Comparison of ENCODE assay signal across 15 mouse cellular contexts in genomic region chr16:91838771-91839170, GRCm38 (mm10).
DNase-seq lines count a peak whose midpoint lies in the region; ATAC-seq and TF ChIP-seq lines count a peak whose summit lies in the region.
"Had no signal": no experiment of that assay in that cellular context is flagged by ENCODE, and none has a peak within 500 bp of the region (broad histone marks: within the 10 kb centered on the region; RNA-seq: fewer than 3 reads in every experiment).

No protein-coding gene starts in this region.

- DNase-seq in cerebellum, postnatal 4 days (ENCODE audit: low spot score in 2 of 2): no peak
- DNase-seq in neural tube, embryonic 10.5 days (ENCODE audit: extremely low spot score, low spot score): no peak
- DNase-seq in c-Kit-positive CD71-positive TER-119-positive erythroid progenitor cells, embryonic 14.5 days (ENCODE audit: low spot score): no peak
- no peak for DNase-seq in embryonic facial prominence, embryonic 10.5 days (ENCODE audit: low spot score)
- DNase-seq: layer of hippocampus, adult 9-11 months; lung, postnatal 36 days had no signal

- H3K4me3 ChIP-seq in intestine, postnatal 0 days (ENCODE audit: low read depth, low read length): no peak overlapping the region
- H3K4me3 ChIP-seq in intestine, embryonic 16.5 days (ENCODE audit: low read length): no peak overlapping the region
- H3K4me3 ChIP-seq in neural tube, embryonic 13.5 days: no peak overlapping the region
- H3K4me3 ChIP-seq in embryonic facial prominence, embryonic 10.5 days: no peak overlapping the region
- H3K4me3 ChIP-seq: embryonic facial prominence, embryonic 15.5 days; heart, embryonic 15.5 days; limb, embryonic 12.5 days; myocyte had no signal

- peaks cover 18% of the 10 kb centered on the region; the same call in 1 of the 2 replicates for H3K36me3 ChIP-seq in intestine, postnatal 0 days (ENCODE audit: control insufficient read depth, insufficient read depth)
- 0 out of 2 replicates have a peak, but pooled peaks cover 2% of the 10 kb centered on the region for H3K36me3 ChIP-seq in intestine, embryonic 16.5 days (ENCODE audit: control insufficient read depth, insufficient read depth, low read length)
- peaks cover 51% of the 10 kb centered on the region for H3K36me3 ChIP-seq in neural tube, embryonic 13.5 days
- H3K36me3 ChIP-seq in embryonic facial prominence, embryonic 10.5 days (replicated peaks): peaks cover 68% of the 10 kb centered on the region

- no peak overlapping the region for H3K4me2 ChIP-seq in intestine, postnatal 0 days (replicated peaks; ENCODE audit: low read depth)
- no peak overlapping the region for H3K4me2 ChIP-seq in intestine, embryonic 16.5 days (ENCODE audit: low read depth, low read length)
- H3K4me2 ChIP-seq in neural tube, embryonic 13.5 days: no peak overlapping the region
- H3K4me2 ChIP-seq: embryonic facial prominence, embryonic 15.5 days; heart, embryonic 15.5 days; limb, embryonic 12.5 days had no signal

- no peak overlapping the region for H3K27ac ChIP-seq in intestine, postnatal 0 days (ENCODE audit: low read depth, low read length)
- H3K27ac ChIP-seq in intestine, embryonic 16.5 days (ENCODE audit: low read length): no peak overlapping the region
- peak overlapping the region; percentile 59; the same call in 1 of the 2 replicates for H3K27ac ChIP-seq in neural tube, embryonic 13.5 days (replicated peaks)
- H3K27ac ChIP-seq in embryonic facial prominence, embryonic 10.5 days (replicated peaks): no peak overlapping the region
- H3K27ac ChIP-seq: embryonic facial prominence, embryonic 15.5 days; heart, embryonic 15.5 days had no signal

- peak; percentile 85 for ATAC-seq in cerebellum, adult (ENCODE audit: insufficient number of reproducible peaks, low FRiP score, low TSS enrichment)
- no peak for ATAC-seq in intestine, postnatal 0 days
- no peak for ATAC-seq in intestine, embryonic 16.5 days
- ATAC-seq in neural tube, embryonic 13.5 days (ENCODE audit: low read depth): no peak

- H3K27me3 ChIP-seq in intestine, postnatal 0 days (replicated peaks; ENCODE audit: control insufficient read depth, insufficient read depth, low read length): no peaks in the 10 kb centered on the region
- no peaks in the 10 kb centered on the region for H3K27me3 ChIP-seq in intestine, embryonic 16.5 days (replicated peaks; ENCODE audit: control insufficient read depth, insufficient read depth, low read length)
- H3K27me3 ChIP-seq in neural tube, embryonic 13.5 days: no peaks in the 10 kb centered on the region
- H3K27me3 ChIP-seq in embryonic facial prominence, embryonic 10.5 days (replicated peaks; ENCODE audit: low read depth, poor library complexity, severe bottlenecking): no peaks in the 10 kb centered on the region
- H3K27me3 ChIP-seq: embryonic facial prominence, embryonic 15.5 days; heart, embryonic 15.5 days; limb, embryonic 12.5 days had no signal

- no peaks in the 10 kb centered on the region for H3K9me3 ChIP-seq in intestine, postnatal 0 days (ENCODE audit: control insufficient read depth)
- no peaks in the 10 kb centered on the region for H3K9me3 ChIP-seq in intestine, embryonic 16.5 days (ENCODE audit: control insufficient read depth, low read length)
- H3K9me3 ChIP-seq in neural tube, embryonic 13.5 days: no peaks in the 10 kb centered on the region
- H3K9me3 ChIP-seq in embryonic facial prominence, embryonic 10.5 days: no peaks in the 10 kb centered on the region
- H3K9me3 ChIP-seq: embryonic facial prominence, embryonic 15.5 days; G1E; heart, embryonic 15.5 days; limb, embryonic 12.5 days had no signal

- peaks cover 6% of the 10 kb centered on the region; the same call in 1 of the 2 replicates for H3K4me1 ChIP-seq in intestine, postnatal 0 days (replicated peaks; ENCODE audit: control insufficient read depth, insufficient read depth, low read length)
- peaks cover 5% of the 10 kb centered on the region for H3K4me1 ChIP-seq in intestine, embryonic 16.5 days (ENCODE audit: control insufficient read depth, insufficient read depth, low read length)
- peaks cover 57% of the 10 kb centered on the region for H3K4me1 ChIP-seq in neural tube, embryonic 13.5 days (replicated peaks)
- H3K4me1 ChIP-seq in embryonic facial prominence, embryonic 10.5 days: peaks cover 35% of the 10 kb centered on the region

- 77% methylated on average over 11 of the region's 11 CpGs for WGBS in intestine, postnatal 0 days
- 83% methylated on average over 11 of the region's 11 CpGs for WGBS in intestine, embryonic 16.5 days
- 72% methylated on average over 11 of the region's 11 CpGs for WGBS in neural tube, embryonic 13.5 days
- 84% methylated on average over 11 of the region's 11 CpGs for WGBS in embryonic facial prominence, embryonic 10.5 days

- no peak overlapping the region for H3K9ac ChIP-seq in intestine, postnatal 0 days (ENCODE audit: low read depth, low read length)
- H3K9ac ChIP-seq in intestine, embryonic 16.5 days (ENCODE audit: low read depth, low read length): no peak overlapping the region
- no peak overlapping the region for H3K9ac ChIP-seq in neural tube, embryonic 13.5 days
- H3K9ac ChIP-seq: embryonic facial prominence, embryonic 15.5 days; heart, embryonic 15.5 days; limb, embryonic 12.5 days had no signal

- TF ChIP-seq CTCF in intestine, postnatal 0 days (IDR thresholded peaks at IDR 0.05; ENCODE audit: low read depth): peak; percentile 25; the same call in 1 of the 2 replicates
